Mouse (Mus musculus) ovary, adult 10 weeks (tissue): Measurements from ENCODE around the gene Ifngr2. TPM values are rescaled to one million over a fixed set of nuclear protein-coding genes. Genes with fewer than 3 reads are reported as not detected.

ENCODE experiments used
- polyA plus RNA-seq: library from polyadenylated mRNA; stranded (reverse); fragments of 350-450 nt; fragmentation: Illumina TruSeq; extraction: RNeasy Lipid Tissue Mini Kit (QIAGEN cat#74804); gene quantifications from one replicate; pipeline ENCODE4 v1.2.3, GENCODE M21; 2014

The Ifngr2 gene
- 37.8 TPM for polyA plus RNA-seq

DNA sequence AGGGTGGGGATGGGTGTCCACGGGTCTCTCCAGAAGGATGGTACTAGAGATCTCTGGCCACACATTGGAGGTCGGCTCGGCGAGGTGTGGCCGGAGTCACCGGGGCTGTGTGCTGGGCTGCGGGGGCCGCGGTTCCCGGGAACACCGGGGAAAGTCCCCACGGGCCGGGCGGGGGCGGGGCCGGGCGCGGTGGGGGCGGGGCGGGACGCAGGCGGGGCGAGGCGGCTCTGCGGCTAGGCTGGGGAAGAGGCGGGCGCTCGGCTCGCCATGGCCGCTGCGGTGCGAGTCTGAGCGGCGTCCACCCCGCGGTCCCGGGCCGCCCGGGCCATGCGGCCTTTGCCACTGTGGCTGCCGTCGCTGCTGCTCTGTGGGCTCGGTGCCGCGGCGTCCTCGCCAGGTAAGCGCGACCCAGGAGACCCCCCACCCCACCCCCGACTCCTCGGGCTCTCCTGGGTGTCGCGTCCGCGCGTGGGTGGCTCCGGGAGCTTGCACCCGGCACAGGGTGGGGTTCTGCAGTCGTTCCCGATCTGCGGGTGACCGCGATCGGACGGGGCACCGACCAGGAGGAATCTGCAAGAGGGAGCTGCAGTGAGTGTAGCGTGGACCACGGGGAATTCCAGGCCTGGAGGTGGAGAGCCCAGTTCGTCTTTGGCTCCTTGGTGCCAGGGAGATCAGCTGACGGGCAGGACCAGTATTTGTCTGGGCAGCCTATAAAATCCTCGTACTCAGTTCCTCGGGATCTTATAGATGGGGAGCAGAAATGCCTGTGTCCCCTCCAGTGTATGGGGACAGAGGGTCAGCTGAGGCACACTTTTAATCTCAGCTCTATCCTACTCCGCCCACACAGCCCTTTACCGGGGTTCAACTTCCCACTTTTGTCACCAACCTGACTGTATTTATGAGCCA lies at the start of gene Ifngr2:
Gene Ifngr2 (plus strand): TSS at position 237 of the 906 bp plus-strand sequence.

DNA sequence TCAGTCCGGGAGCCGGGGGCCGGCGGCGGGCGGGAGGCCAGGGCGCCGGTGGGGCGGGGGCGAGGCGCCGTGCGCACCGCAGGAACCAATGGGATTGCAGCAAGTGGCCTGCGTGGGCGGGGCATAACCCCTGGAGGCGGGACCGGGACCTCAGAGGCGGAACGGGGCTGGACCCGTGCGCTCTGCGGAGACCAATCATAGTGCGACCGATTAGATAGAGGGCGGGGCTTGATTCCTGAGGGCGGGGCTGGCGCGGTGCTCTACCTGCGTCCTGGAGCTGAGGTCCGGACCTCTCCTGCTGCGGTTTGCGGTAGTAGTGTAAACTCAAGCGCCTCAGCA lies 50.8 kb downstream of the Ifngr2 start, which contains the start of gene Tmem50b:
Gene Tmem50b (minus strand): TSS at position 129 of the 339 bp plus-strand sequence.

Other genes with a start within 250 kb of the Ifngr2 start
- 133 TPM for gene Ifnar2, start 174.3 kb upstream of the Ifngr2 start, polyA plus RNA-seq
- gene Gm21970, start 155.4 kb upstream of the Ifngr2 start, polyA plus RNA-seq = not detected
- 66.7 TPM for gene Il10rb, start 140.9 kb upstream of the Ifngr2 start, polyA plus RNA-seq
- 209 TPM for gene Ifnar1, start 61.8 kb upstream of the Ifngr2 start, polyA plus RNA-seq
- gene Tmem50b, start 50.7 kb downstream of the Ifngr2 start, polyA plus RNA-seq = 61.8 TPM
- 20.7 TPM for gene Dnajc28, start 72.0 kb downstream of the Ifngr2 start, polyA plus RNA-seq
- gene Gart, start 99.9 kb downstream of the Ifngr2 start, polyA plus RNA-seq = 26.3 TPM
- gene Son, start 100.4 kb downstream of the Ifngr2 start, polyA plus RNA-seq = 456 TPM
- gene Donson, start 141.7 kb downstream of the Ifngr2 start, polyA plus RNA-seq = 12.1 TPM
- gene Cryzl1, start 181.9 kb downstream of the Ifngr2 start, polyA plus RNA-seq = 120 TPM
- gene Itsn1, start 182.2 kb downstream of the Ifngr2 start, polyA plus RNA-seq = 73.5 TPM